Mouse (Mus musculus) heart, postnatal 0 days (tissue): ENCODE measurements around the gene Ephb4. TPM values are rescaled to one million over a fixed set of nuclear protein-coding genes. Genes with fewer than 3 reads are reported as not detected.
A peak's percentile ranks its signal among the peaks of the same experiment; 100 is the strongest.

Experiments
- ATAC-seq: fragments of 200-750 bp; cut with Nextera tagmentation; 2 replicates; pipeline ENCODE4 v1.8.0; 2017; ENCODE audit warnings: low read depth, moderate number of reproducible peaks, moderate library complexity; ENCODE audit not compliant: insufficient read depth
- DNase-seq: peaks from one replicate; pipeline ENCODE4 v3.0.0-alpha.2; 2016; ENCODE audit warnings: low spot score
- H3K27ac ChIP-seq: fragments of 300-500 bp; sonication (generic); 2 replicates; pipeline ENCODE4 v1.5.1; 2014; ENCODE audit warnings: low read depth, mild to moderate bottlenecking
- H3K27me3 ChIP-seq: fragments of 300-500 bp; sonication (generic); 2 replicates; pipeline ENCODE4 v1.6.1; 2014; ENCODE audit warnings: low read length, mixed read lengths; ENCODE audit not compliant: control insufficient read depth, insufficient read depth
- H3K36me3 ChIP-seq: fragments of 300-500 bp; sonication (generic); replicated peaks from 2 replicates; pipeline ENCODE4 v1.6.1; 2014; ENCODE audit warnings: low read length, mixed read lengths; ENCODE audit not compliant: control insufficient read depth, insufficient read depth
- H3K4me1 ChIP-seq: fragments of 300-500 bp; sonication (generic); 2 replicates; pipeline ENCODE4 v1.6.1; 2014; ENCODE audit warnings: antibody characterized with exemption; ENCODE audit not compliant: control insufficient read depth, insufficient read depth
- H3K4me2 ChIP-seq: fragments of 300-500 bp; sonication (generic); 2 replicates; pipeline ENCODE4 v1.6.1; 2014; ENCODE audit warnings: low read depth, mild to moderate bottlenecking, low read length, moderate library complexity
- H3K4me3 ChIP-seq: fragments of 300-500 bp; sonication (generic); 2 replicates; pipeline ENCODE4 v1.5.1; 2014; ENCODE audit warnings: low read depth, low read length
- H3K9ac ChIP-seq: fragments of 300-500 bp; sonication (generic); replicated peaks from 2 replicates; pipeline ENCODE4 v1.6.1; 2014; ENCODE audit warnings: low read depth, low read length, mixed read lengths
- H3K9me3 ChIP-seq: fragments of 300-500 bp; sonication (generic); replicated peaks from 2 replicates; pipeline ENCODE4 v1.6.1; 2016; ENCODE audit warnings: low read length; ENCODE audit not compliant: control insufficient read depth
- CTCF ChIP-seq: IDR thresholded peaks from 2 replicates; pipeline ENCODE4 v1.5.1; 2016; ENCODE audit warnings: antibody characterized with exemption, control low read depth, low read depth
- EP300 ChIP-seq: IDR thresholded peaks from 2 replicates; pipeline ENCODE4 v1.6.1; 2016; ENCODE audit warnings: antibody characterized with exemption, low read depth
- WGBS: fragments of 180-500 bp; shearing (Covaris S2); extraction: QIAGEN DNeasy Blood & Tissue Kit; methylation state at CpG from one replicate; pipeline ENCODE4 v1.1.7; 2014; 5-methylcytosine and 5-hydroxymethylcytosine counted together
- polyA plus RNA-seq: library from polyadenylated mRNA; unstranded; fragments of >200 nt; fragmentation: Nextera tagmentation; extraction: Ambion mirVana; gene quantifications from 2 replicates; pipeline ENCODE4 v1.2.1, GENCODE M21; 2015
- total RNA-seq: library from RNA; depleted of rRNA; stranded (reverse); fragments of >200 nt; gene quantifications from 2 replicates; pipeline ENCODE4 v1.2.3, GENCODE M21; 2014; ENCODE audit warnings: low replicate concordance

The Ephb4 gene
- total and polyA plus RNA-seq, 2 experiments from 2014 or later, result 23.1 to 99.2 TPM

DNA sequence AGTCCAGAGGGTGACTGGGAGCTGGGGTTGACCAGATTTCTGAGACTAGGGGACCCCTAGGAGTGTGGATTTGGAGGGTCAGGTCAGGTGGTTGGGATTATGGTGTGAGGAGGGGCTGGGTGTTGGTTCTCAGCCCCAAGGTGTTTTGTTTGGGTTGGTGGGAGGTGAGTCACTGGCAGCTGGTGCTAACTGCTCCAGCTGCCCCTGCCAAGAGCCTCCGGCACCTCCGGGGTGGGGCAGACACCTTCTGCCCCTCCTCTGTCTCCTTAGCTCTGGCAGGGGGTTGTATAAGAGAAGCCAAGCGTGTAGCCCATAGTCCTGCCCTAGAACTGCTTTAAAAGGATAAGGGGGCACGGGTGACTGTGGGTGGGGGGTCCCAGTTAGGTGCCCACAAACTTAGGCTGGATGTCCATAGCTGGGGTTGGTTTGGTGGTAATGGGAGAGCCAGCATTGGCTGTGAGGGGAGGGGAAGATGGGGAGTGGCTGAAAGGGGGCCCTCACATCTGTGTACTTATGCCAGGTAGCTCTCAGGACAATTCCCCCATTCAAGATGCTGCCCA lies 24.7 kb downstream of the Ephb4 start:
- no peak overlapping the region for H3K4me2 ChIP-seq
- peak overlapping the region; percentile 76; the same call in 1 of the 2 replicates for H3K27ac ChIP-seq
- peaks cover 11% of the 10 kb centered on the region for H3K4me1 ChIP-seq
- ATAC-seq (no peak), DNase-seq (no peak)
- TF ChIP-seq EP300 (no peak), CTCF (no peak)
- H3K4me3 ChIP-seq, result no peak overlapping the region
- peaks cover 50% of the 10 kb centered on the region for H3K36me3 ChIP-seq
- H3K9me3 ChIP-seq, result no peaks in the 10 kb centered on the region
- no peaks in the 10 kb centered on the region for H3K27me3 ChIP-seq
- H3K9ac ChIP-seq, result no peak overlapping the region
- WGBS, result 74% methylated on average over 4 of the region's 4 CpGs

DNA sequence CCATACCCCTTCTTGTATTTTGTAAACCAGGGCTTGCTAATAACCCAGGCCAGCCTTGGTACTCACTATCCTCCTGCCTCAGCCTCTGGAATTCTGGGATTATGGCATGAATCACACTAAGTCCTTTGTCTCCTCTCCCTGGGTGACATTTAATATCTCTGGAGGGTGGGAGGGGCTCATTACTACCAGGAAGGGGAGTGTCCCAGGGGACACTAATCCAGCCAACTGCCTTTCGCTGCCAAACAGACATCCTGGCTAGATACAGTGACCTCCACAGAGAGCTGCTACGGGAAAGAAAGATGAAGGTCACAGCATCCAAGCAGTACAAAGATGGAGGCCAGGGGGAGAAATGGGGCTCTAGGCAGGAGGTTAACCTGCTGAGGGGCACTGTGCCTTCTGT lies 25.7 kb downstream of the Ephb4 start:
- peak overlapping the region; percentile 76 for H3K27ac ChIP-seq
- 13% methylated on average over 2 of the region's 2 CpGs for WGBS
- no peak overlapping the region for H3K4me3 ChIP-seq
- no peak overlapping the region for H3K4me2 ChIP-seq
- DNase-seq, result peak; percentile 84
- H3K9me3 ChIP-seq, result no peaks in the 10 kb centered on the region
- H3K27me3 ChIP-seq, result no peaks in the 10 kb centered on the region
- peak; percentile 76 for ATAC-seq
- no peak overlapping the region for H3K9ac ChIP-seq
- H3K36me3 ChIP-seq, result peaks cover 39% of the 10 kb centered on the region
- peaks cover 11% of the 10 kb centered on the region for H3K4me1 ChIP-seq
- TF ChIP-seq CTCF (no peak), EP300 (no peak)

DNA sequence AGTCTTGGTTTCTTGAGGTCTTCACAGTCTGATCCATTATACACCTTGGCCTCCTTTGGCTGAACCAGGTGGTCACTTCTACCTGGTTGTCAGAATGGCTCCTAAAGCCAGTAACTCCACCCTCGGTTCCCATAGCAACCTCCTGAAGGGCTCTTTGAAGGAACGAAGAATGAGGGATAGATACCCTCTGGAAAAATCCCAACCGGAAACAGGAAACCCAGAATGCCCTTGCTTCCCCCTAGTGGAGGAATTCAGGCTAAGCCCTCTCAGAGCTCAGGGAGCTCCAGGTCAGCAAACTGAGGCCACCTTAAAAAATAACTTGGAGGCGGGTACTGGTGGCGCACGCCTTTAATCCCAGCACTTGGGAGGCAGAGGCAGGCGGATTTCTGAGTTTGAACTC lies 26.3 kb downstream of the Ephb4 start:
- TF ChIP-seq CTCF, result peak; percentile 45
- peak; percentile 54; the same call in 1 of the 2 replicates for TF ChIP-seq EP300
- ATAC-seq (0 out of 2 replicates have a peak, but pooled peaks have one; percentile 15), DNase-seq (peak; percentile 46)
- Histone ChIP-seq H3K4me1 (peaks cover 11% of the 10 kb centered on the region), H3K27me3 (no peaks in the 10 kb centered on the region), H3K4me3 (no peak overlapping the region), H3K36me3 (peaks cover 34% of the 10 kb centered on the region), H3K9me3 (no peaks in the 10 kb centered on the region), H3K4me2 (no peak overlapping the region), H3K9ac (no peak overlapping the region), H3K27ac (peak overlapping the region; percentile 76)
- WGBS, result 45% methylated on average over 7 of the region's 7 CpGs

DNA sequence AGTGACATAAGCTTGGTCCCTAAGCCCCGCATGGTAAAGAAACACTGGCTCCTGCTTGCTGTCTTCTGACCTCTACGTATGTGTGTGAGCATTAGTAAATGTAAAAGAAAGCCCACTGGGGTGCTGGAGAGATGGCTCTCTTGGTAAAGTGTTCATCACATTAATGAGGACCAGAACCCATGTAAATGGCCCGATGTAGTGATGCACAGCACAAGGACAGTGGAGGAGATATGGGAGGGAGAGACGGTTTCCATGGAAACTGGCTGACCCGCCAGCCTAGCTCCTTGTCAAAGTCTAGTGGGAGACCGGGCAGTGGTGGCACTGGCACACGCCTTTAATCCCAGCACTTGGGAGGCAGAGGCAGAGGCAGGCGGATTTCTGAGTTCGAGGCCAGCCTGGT lies 26.8 kb downstream of the Ephb4 start:
- DNase-seq (no peak), ATAC-seq (no peak)
- Histone ChIP-seq H3K27ac (no peak overlapping the region), H3K36me3 (peaks cover 29% of the 10 kb centered on the region), H3K9me3 (no peaks in the 10 kb centered on the region), H3K4me2 (no peak overlapping the region), H3K4me1 (peaks cover 11% of the 10 kb centered on the region), H3K27me3 (no peaks in the 10 kb centered on the region), H3K9ac (no peak overlapping the region), H3K4me3 (no peak overlapping the region)
- 41% methylated on average over 9 of the region's 9 CpGs for WGBS
- no peak for TF ChIP-seq EP300
- no peak for TF ChIP-seq CTCF

DNA sequence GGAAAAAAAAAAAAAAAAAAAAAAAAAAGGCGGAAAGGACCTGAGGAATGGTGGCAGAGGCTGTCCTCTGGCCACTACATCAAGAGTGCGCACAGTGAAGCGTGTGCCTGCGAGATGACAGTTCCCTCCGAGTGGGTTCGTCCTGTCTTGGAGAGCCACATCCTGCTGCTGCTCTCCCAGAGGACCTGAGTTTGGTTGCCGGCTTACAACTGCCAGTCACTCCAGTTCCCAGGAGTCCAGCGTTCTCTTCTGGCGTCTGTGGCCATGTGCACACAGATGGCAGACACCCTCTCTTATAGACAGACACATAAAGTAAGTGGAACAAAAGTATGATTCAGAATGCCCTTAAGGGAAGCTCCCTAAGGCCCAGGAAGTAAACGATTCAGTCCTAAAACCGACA lies 27.3 kb downstream of the Ephb4 start:
- 19% methylated on average over 11 of the region's 11 CpGs for WGBS
- ATAC-seq (peak; percentile 9; the same call in 1 of the 2 replicates), DNase-seq (no peak)
- H3K9me3 ChIP-seq, result no peaks in the 10 kb centered on the region
- H3K4me3 ChIP-seq, result no peak overlapping the region
- no peaks in the 10 kb centered on the region for H3K27me3 ChIP-seq
- no peak overlapping the region for H3K9ac ChIP-seq
- no peak for TF ChIP-seq EP300
- no peak for TF ChIP-seq CTCF
- no peak overlapping the region for H3K27ac ChIP-seq
- peaks cover 25% of the 10 kb centered on the region for H3K36me3 ChIP-seq
- H3K4me2 ChIP-seq, result peak overlapping the region; percentile 27; the same call in 1 of the 2 replicates
- peaks cover 11% of the 10 kb centered on the region for H3K4me1 ChIP-seq

DNA sequence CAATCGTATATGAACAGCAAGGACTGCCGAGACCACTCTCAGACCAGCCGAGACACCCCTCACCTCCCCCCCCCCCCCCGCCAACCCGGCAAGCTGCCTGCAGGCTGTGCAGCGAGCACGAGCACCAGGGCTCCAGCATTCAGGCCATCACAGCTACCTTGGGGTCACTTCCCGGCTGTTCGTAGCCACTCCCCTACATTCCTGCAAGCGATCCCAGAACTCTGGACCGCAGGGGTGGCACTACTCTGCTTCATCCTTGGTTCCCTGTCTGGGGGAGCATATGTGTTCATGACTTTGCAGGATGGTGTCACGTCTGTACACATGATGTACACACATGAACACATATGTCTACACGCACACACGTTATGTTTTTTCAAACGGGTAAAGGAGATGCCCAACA lies 27.7 kb downstream of the Ephb4 start:
- Histone ChIP-seq H3K4me2 (peak overlapping the region; percentile 27; the same call in 1 of the 2 replicates), H3K27me3 (no peaks in the 10 kb centered on the region), H3K9ac (no peak overlapping the region), H3K27ac (no peak overlapping the region), H3K4me3 (no peak overlapping the region), H3K4me1 (peaks cover 11% of the 10 kb centered on the region), H3K36me3 (peaks cover 21% of the 10 kb centered on the region), H3K9me3 (no peaks in the 10 kb centered on the region)
- WGBS, result 19% methylated on average over 10 of the region's 15 CpGs
- DNase-seq (no peak), ATAC-seq (no peak)
- TF ChIP-seq EP300 (no peak), CTCF (no peak)
